Mouse (Mus musculus) thymus, adult 2 months (tissue): ENCODE results near the gene Cc2d1a.

ENCODE experiments used
- CTCF ChIP-seq: fragments of 200-500 bp; IDR thresholded peaks from 2 replicates; pipeline ENCODE4 v1.5.1; 2012; ENCODE audit warnings: mild to moderate bottlenecking, control low read depth, low read length, moderate library complexity, borderline replicate concordance; ENCODE audit not compliant: control insufficient read depth, poor library complexity, insufficient read depth; ENCODE audit errors: extremely low read depth
- POLR2A ChIP-seq: fragments of 200-500 bp; IDR thresholded peaks from 2 replicates; pipeline ENCODE4 v1.6.1; 2012; ENCODE audit warnings: mild to moderate bottlenecking, low read length, control low read depth, moderate library complexity; ENCODE audit not compliant: control insufficient read depth, poor library complexity, insufficient read depth; ENCODE audit errors: extremely low read depth

DNA sequence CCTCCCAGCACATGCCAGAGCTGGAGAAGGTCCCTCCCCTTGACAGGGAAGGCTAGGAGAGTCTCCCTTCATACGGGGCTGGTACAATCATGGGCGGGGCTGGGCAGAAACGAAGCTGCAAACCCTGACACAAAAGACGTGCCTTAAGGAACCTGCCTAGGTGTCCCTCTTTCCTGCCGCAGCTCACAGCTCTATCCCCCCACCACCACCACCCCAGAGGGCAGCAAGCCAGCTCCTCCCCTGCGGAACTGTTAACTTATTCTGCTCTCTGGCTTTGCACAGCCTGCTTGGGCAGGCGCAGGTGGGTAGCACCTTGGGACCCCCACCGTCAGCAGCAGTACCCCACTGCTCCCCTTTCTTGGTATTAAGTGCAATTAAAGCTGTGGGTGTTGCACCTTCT, 51.7 kb downstream of the Cc2d1a start:
- TF ChIP-seq CTCF (no peak), POLR2A (no peak)
